Mouse (Mus musculus) kidney, adult 2 months (tissue): ENCODE measurements around the gene Igfbp1.

Source experiments
- CTCF ChIP-seq: fragments of 200-500 bp; conservative IDR thresholded peaks from 2 replicates; pipeline ENCODE4 v1.5.1; 2011; ENCODE audit warnings: low read depth, mild to moderate bottlenecking, control low read depth, low read length, moderate library complexity, mixed read lengths; ENCODE audit not compliant: insufficient read depth, insufficient read length
- POLR2A ChIP-seq: fragments of 200-500 bp; IDR thresholded peaks from one replicate; pipeline ENCODE4 v1.6.1; 2011; ENCODE audit warnings: low read depth, low read length, control low read depth

- TF ChIP-seq POLR2A (no peak), CTCF (no peak)
Measured at GRCm38 (mm10) chr11:7160637-7161101, 36.9 kb upstream of the Igfbp1 start.
